Mouse (Mus musculus) lung, embryonic 14.5 days (tissue): ENCODE results near the gene Echdc3. TPM values are rescaled to one million over a fixed set of nuclear protein-coding genes. Genes with fewer than 3 reads are reported as not detected.

Experiments
- ATAC-seq: fragments of 200-750 bp; cut with Nextera tagmentation; 2 replicates; pipeline ENCODE4 v1.8.0; 2017; ENCODE audit warnings: mild to moderate bottlenecking, moderate TSS enrichment, moderate library complexity; ENCODE audit not compliant: insufficient read depth
- DNase-seq: peaks from one replicate; pipeline ENCODE4 v3.0.0-alpha.2; 2015
- H3K27ac ChIP-seq: fragments of 300-500 bp; sonication (generic); 2 replicates; pipeline ENCODE4 v1.5.1; 2014; ENCODE audit warnings: low read depth, mild to moderate bottlenecking, moderate library complexity
- H3K27me3 ChIP-seq: fragments of 300-500 bp; sonication (generic); 2 replicates; pipeline ENCODE4 v1.6.1; 2014; ENCODE audit warnings: low read length, control low read depth; ENCODE audit not compliant: insufficient read depth
- H3K36me3 ChIP-seq: fragments of 300-500 bp; sonication (generic); 2 replicates; pipeline ENCODE4 v1.6.1; 2014; ENCODE audit warnings: control low read depth; ENCODE audit not compliant: insufficient read depth
- H3K4me1 ChIP-seq: fragments of 300-500 bp; sonication (generic); 2 replicates; pipeline ENCODE4 v1.6.1; 2014; ENCODE audit warnings: antibody characterized with exemption, control low read depth; ENCODE audit not compliant: insufficient read depth
- H3K4me2 ChIP-seq: fragments of 300-500 bp; sonication (generic); 2 replicates; pipeline ENCODE4 v1.6.1; 2014; ENCODE audit warnings: mild to moderate bottlenecking
- H3K4me3 ChIP-seq: fragments of 300-500 bp; sonication (generic); 2 replicates; pipeline ENCODE4 v1.5.1; 2014; ENCODE audit warnings: low read depth, low read length
- H3K9ac ChIP-seq: fragments of 300-500 bp; sonication (generic); 2 replicates; pipeline ENCODE4 v1.6.1; 2014
- H3K9me3 ChIP-seq: fragments of 300-500 bp; sonication (generic); 2 replicates; pipeline ENCODE4 v1.6.1; 2016; ENCODE audit warnings: low read depth, low read length, control low read depth
- CTCF ChIP-seq: IDR thresholded peaks from 2 replicates; pipeline ENCODE4 v1.5.1; 2016; ENCODE audit warnings: antibody characterized with exemption, low read depth
- WGBS: fragments of 180-500 bp; shearing (Covaris S2); extraction: QIAGEN DNeasy Blood & Tissue Kit; methylation state at CpG from one replicate; pipeline ENCODE4 v1.1.7; 2014; 5-methylcytosine and 5-hydroxymethylcytosine counted together
- polyA plus RNA-seq: library from polyadenylated mRNA; unstranded; fragments of >200 nt; fragmentation: Nextera tagmentation; extraction: Ambion mirVana; gene quantifications from 2 replicates; pipeline ENCODE4 v1.2.1, GENCODE M21; 2014

The Echdc3 gene
- polyA plus RNA-seq, 1 experiment from 2014 or later: 6.1 TPM

- TF ChIP-seq CTCF: no peak
- Histone ChIP-seq H3K27ac (no peak overlapping the region), H3K4me1 (no peaks in the 10 kb centered on the region), H3K27me3 (no peaks in the 10 kb centered on the region), H3K4me3 (no peak overlapping the region), H3K9ac (no peak overlapping the region), H3K36me3 (no peaks in the 10 kb centered on the region), H3K9me3 (no peaks in the 10 kb centered on the region), H3K4me2 (no peak overlapping the region)
- ATAC-seq (no peak), DNase-seq (no peak)
- 72% methylated on average over 2 of the region's 2 CpGs for WGBS
These were observed 44.3 kb downstream of the Echdc3 start for GRCm38 (mm10) chr2:6168560-6168959.

DNA sequence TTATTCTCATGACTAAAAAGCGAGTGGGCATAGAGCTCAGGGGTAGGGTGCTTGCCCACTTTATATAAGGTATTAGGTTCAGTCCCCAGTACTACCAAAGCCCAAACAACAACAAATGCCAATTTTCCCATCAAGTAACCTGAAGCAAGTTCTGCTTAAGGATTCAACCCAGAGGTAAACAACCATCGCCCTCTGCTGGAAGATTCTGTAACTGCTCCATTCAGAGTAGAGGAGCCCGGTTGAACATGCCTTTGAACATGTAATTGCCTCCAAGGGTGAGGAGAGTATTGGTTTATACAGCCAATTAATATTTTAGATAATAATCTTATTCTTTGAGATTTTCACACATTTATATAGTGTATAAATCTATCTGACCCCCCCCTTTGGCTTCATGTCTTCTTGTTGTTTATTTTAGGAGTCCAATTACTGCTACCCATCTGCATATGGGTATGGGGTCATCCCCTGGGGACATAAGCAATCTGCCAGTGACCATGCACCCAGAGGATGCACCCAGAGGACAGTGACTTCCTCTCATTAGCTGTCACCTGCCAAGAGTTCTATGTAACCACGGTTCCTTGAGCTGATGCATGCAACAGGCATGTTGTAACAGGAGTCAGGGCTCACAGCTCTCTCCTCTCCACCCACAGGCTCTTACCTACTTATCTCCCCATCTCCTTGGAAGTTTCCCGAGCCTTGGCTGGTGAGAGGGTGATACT is 44.8 kb downstream of the Echdc3 start:
- H3K4me1 ChIP-seq: no peaks in the 10 kb centered on the region; the same call in 1 of the 2 replicates
- DNase-seq (peak; percentile 96), ATAC-seq (no peak)
- no peak overlapping the region for H3K27ac ChIP-seq
- H3K9ac ChIP-seq: no peak overlapping the region
- H3K4me2 ChIP-seq: no peak overlapping the region
- H3K9me3 ChIP-seq: no peaks in the 10 kb centered on the region
- no peaks in the 10 kb centered on the region for H3K27me3 ChIP-seq
- 19% methylated on average over 5 of the region's 5 CpGs for WGBS
- peak; percentile 90 for TF ChIP-seq CTCF
- H3K4me3 ChIP-seq: no peak overlapping the region
- H3K36me3 ChIP-seq: no peaks in the 10 kb centered on the region

DNA sequence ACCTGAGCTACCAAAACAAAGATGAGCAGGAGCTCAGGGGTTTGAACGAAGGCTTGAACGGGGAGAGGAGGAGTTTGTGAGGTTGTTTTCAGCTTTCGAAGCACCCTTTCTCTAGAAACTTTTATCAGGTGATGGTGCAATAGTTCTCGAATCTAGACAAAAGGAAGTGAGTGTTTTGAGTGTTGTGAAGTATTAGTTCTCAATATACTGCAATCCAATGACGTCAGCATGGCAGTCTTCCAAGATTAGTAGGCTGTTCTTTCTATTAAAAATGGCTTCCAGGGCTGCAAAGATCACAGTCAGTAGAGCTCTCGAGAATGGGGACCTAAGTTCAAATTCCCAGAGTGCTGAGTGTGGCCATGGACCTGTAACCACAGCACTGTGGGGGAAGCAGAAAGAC is 47.1 kb downstream of the Echdc3 start:
- ATAC-seq: no peak
- Histone ChIP-seq H3K9ac (no peak overlapping the region), H3K9me3 (no peaks in the 10 kb centered on the region), H3K36me3 (no peaks in the 10 kb centered on the region), H3K27me3 (no peaks in the 10 kb centered on the region), H3K27ac (no peak overlapping the region), H3K4me3 (no peak overlapping the region), H3K4me2 (no peak overlapping the region), H3K4me1 (no peaks in the 10 kb centered on the region; the same call in 1 of the 2 replicates)
- no peak for TF ChIP-seq CTCF
- 46% methylated on average over 6 of the region's 6 CpGs for WGBS
- DNase-seq: peak; percentile 74

DNA sequence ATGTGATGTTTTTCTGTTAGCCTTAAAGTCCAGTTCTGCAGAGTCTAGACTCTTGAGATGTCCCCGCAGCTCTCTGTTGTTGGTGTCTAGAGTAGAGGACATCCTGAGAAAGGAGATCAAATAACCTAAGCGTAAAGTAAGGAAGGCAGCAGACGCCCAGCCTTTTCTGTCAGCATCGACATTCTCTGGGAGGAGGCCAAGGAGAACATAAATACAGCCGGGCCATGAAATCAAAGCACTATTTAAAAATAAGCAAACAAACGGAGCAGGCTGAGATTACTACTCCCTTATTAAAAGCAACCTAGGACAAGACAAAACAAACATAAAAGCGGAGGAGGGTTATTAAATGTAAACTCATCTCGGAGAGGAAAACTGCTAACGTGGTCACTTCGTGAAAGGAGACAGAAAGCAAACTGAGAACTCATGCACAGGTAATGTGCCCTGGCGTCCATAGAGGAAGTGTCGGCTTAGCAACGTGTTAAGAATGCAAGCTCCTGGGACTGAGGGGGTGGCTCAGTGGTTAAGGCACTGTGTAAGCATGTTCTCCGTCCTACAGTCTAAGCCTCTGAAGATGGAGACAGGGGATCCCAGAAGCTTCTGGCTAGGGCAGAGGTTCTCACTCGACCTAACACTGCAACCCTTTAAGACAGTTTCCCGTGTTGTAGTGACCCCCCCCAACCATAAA is 48.1 kb downstream of the Echdc3 start:
- H3K4me3 ChIP-seq: no peak overlapping the region
- H3K4me2 ChIP-seq: peak overlapping the region; percentile 21
- peak; percentile 79 for DNase-seq
- H3K9me3 ChIP-seq: no peaks in the 10 kb centered on the region
- TF ChIP-seq CTCF: no peak
- H3K36me3 ChIP-seq: no peaks in the 10 kb centered on the region
- 24% methylated on average over 16 of the region's 16 CpGs for WGBS
- ATAC-seq: peak; percentile 29; the same call in 1 of the 2 replicates
- H3K4me1 ChIP-seq: no peaks in the 10 kb centered on the region; the same call in 1 of the 2 replicates
- no peaks in the 10 kb centered on the region for H3K27me3 ChIP-seq
- H3K27ac ChIP-seq: no peak overlapping the region
- H3K9ac ChIP-seq: no peak overlapping the region

DNA sequence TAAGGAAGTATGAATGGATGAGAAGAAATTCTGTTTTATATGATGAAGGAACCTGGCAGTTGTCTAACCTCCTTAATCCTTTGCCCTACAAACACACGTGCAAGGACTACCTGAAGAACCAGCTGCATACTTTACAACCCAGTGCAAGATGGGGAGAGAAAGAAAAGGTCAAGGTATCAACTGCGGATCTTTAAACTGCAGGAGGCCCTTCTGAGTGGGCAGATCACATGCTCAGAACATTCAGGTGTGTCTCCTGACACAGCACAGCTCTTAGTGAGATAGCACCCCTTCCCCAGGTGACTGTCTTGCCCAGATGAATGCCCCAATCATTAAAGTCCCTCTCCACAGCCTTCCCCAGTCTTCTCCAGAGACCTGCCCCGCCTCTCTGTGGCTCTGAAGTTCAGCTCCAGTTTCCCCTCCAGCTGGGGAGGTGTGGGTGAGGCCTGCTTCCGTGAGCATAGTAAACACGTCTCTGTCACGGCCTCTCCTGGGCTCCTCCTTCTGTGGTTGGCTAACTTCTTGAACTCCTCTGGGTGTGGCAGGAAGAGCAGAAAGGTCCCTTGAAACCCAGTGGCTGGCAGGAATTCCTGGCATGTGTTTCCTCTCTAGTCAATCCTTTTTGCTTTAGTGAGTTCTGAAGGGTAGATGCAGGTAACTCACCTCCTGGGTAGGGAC is 50.3 kb downstream of the Echdc3 start:
- no peak for TF ChIP-seq CTCF
- H3K4me2 ChIP-seq: no peak overlapping the region
- no peak overlapping the region for H3K9ac ChIP-seq
- peak; percentile 60 for ATAC-seq
- H3K4me1 ChIP-seq: no peaks in the 10 kb centered on the region; the same call in 1 of the 2 replicates
- H3K4me3 ChIP-seq: no peak overlapping the region
- no peak overlapping the region for H3K27ac ChIP-seq
- H3K9me3 ChIP-seq: no peaks in the 10 kb centered on the region
- no peaks in the 10 kb centered on the region for H3K36me3 ChIP-seq
- H3K27me3 ChIP-seq: no peaks in the 10 kb centered on the region
- 22% methylated on average over 6 of the region's 6 CpGs for WGBS
- DNase-seq: peak; percentile 71

DNA sequence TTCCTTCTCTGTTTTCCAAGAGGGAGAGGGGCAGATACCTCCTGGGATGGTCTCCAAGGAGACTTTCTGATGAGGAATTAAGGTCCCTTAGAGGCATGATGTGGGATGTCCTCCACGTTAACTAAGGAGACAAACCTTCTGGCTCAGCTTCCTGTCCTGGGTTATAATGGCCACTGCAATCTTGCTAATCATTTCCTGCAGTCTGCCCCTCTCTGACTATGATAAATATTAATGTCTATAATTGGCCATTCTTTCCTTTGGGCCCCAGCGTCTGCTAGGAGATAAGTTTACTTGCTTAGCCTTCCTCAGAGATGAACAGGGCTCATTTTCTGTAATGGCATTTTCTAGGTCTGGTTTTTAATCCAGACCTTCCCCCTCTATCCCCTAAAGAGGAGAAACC is 53.1 kb downstream of the Echdc3 start:
- 11% methylated on average over 2 of the region's 2 CpGs for WGBS
- H3K4me3 ChIP-seq: no peak overlapping the region
- no peaks in the 10 kb centered on the region for H3K9me3 ChIP-seq
- H3K36me3 ChIP-seq: no peaks in the 10 kb centered on the region
- H3K27ac ChIP-seq: no peak overlapping the region
- DNase-seq (peak; percentile 38), ATAC-seq (no peak)
- H3K4me2 ChIP-seq: no peak overlapping the region
- no peak for TF ChIP-seq CTCF
- no peak overlapping the region for H3K9ac ChIP-seq
- H3K4me1 ChIP-seq: no peaks in the 10 kb centered on the region; the same call in 1 of the 2 replicates
- no peaks in the 10 kb centered on the region for H3K27me3 ChIP-seq

DNA sequence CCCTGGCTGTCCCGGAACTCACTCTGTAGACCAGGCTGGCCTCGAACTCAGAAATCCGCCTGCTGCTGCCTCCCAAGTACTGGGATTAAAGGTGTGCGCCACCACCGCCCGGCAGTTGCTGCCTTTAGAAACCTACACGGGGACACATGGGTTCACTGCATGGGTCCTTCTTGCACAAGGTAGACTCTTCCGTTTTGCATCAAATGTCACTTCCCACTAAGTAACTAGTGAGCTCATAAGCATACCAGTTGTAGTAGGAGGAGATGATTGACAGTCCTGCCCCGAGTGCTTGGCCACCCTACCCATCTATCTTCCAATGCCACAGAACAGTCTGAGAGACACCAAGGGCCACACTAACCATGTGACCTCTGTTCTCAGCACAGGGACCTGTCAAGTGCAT is 53.6 kb downstream of the Echdc3 start:
- DNase-seq (no peak), ATAC-seq (no peak)
- Histone ChIP-seq H3K27me3 (no peaks in the 10 kb centered on the region), H3K27ac (no peak overlapping the region), H3K4me1 (no peaks in the 10 kb centered on the region; the same call in 1 of the 2 replicates), H3K36me3 (no peaks in the 10 kb centered on the region), H3K4me3 (no peak overlapping the region), H3K9ac (no peak overlapping the region), H3K9me3 (no peaks in the 10 kb centered on the region), H3K4me2 (no peak overlapping the region)
- 87% methylated on average over 9 of the region's 9 CpGs for WGBS
- no peak for TF ChIP-seq CTCF
